Mouse (Mus musculus): ENCODE results near the gene Fam47e. TPM values are rescaled to one million over a fixed set of nuclear protein-coding genes. Genes with fewer than 3 reads are reported as not detected.

The Fam47e gene
- polyA plus RNA-seq, 1 experiment from 2014 or later, result not detected

DNA sequence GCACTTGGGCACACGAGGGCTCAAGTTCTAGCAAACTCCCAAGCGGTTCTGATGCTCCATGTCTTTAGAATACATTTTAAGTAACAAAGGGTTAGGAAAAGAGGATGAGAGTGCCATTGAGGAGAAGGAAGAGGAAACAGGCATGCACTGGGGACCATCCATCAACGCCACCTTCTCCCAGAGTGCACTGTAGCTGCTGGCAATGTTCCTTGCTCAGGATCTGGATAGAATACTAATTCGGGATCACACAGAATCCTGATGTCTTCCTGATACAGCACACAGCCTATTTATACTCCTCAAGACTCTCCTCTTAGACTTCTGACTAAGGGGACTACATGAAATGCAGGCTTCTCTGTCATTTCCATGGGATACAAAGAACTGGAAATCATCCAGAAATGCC lies 15.2 kb upstream of the Fam47e start:
- no peaks in the 10 kb centered on the region for H3K36me3 ChIP-seq (ENCODE audit: control insufficient read depth, insufficient read depth, low read length)
- H3K27ac ChIP-seq (ENCODE audit: low read depth, low read length), result no peak overlapping the region
- WGBS, result 82% methylated on average over 4 of the region's 4 CpGs
- H3K4me2 ChIP-seq (ENCODE audit: low read depth), result no peak overlapping the region
- H3K4me1 ChIP-seq (ENCODE audit: control insufficient read depth, insufficient read depth, low read length), result no peaks in the 10 kb centered on the region
- H3K27me3 ChIP-seq (ENCODE audit: control insufficient read depth, insufficient read depth, low read length), result no peaks in the 10 kb centered on the region
- H3K9ac ChIP-seq (ENCODE audit: low read length), result no peak overlapping the region
- DNase-seq (ENCODE audit: low spot score) (no peak), ATAC-seq (ENCODE audit: insufficient read depth, low FRiP score, low TSS enrichment) (no peak)
- H3K4me3 ChIP-seq (ENCODE audit: low read depth, low read length), result no peak overlapping the region
- no peaks in the 10 kb centered on the region for H3K9me3 ChIP-seq (ENCODE audit: control insufficient read depth, low read length)

DNA sequence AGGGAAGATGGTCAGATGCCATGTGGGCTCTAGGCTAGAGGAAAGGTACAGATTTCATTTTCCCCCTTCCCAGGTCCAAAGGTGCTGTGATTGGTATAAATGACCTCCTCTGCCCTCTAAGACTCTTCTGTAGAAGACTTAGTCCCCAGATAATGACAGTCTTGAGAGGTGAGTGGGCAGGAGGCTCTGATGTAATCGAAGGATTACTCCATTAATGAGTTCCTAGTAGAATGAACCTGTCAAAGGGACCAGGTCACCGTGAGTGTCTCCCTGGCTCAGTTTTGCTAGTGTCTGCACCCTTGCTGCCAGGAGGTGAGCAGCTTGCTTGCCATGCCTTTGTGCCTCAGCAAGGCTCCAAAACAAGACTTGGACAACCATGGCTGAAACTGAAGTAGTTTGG lies 2.3 kb upstream of the Fam47e start:
- H3K27me3 ChIP-seq (ENCODE audit: control insufficient read depth, insufficient read depth, low read length), result no peaks in the 10 kb centered on the region
- ATAC-seq (ENCODE audit: insufficient read depth, low FRiP score, low TSS enrichment), result no peak
- no peak overlapping the region for H3K9ac ChIP-seq (ENCODE audit: low read length)
- WGBS, result 88% methylated on average over 2 of the region's 2 CpGs
- no peaks in the 10 kb centered on the region for H3K36me3 ChIP-seq (ENCODE audit: control insufficient read depth, insufficient read depth, low read length)
- DNase-seq (ENCODE audit: low spot score), result no peak
- no peaks in the 10 kb centered on the region for H3K4me1 ChIP-seq (ENCODE audit: control insufficient read depth, insufficient read depth, low read length)
- H3K9me3 ChIP-seq (ENCODE audit: control insufficient read depth, low read length), result no peaks in the 10 kb centered on the region
- H3K4me2 ChIP-seq (ENCODE audit: low read depth), result no peak overlapping the region
- no peak overlapping the region for H3K27ac ChIP-seq (ENCODE audit: low read depth, low read length)
- no peak overlapping the region for H3K4me3 ChIP-seq (ENCODE audit: low read depth, low read length)

DNA sequence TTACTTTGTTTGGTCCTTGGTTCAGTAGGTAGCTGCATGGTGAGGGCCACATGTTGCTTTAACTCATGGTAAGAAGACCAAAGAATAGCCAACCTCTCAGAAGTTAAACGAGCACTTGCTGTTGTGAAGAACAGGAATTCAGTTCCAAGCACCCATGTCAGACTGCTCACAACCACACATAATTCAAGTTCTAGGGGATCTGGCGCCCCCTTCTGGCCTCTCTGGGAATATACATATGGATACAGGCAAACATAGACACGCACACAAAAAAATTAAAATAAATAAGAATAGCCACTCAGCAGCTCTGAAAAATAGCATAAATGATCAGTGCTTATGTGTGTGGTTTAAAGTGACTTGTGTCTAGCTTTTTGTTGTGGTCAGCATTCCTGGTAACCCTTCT lies 930 bp upstream of the Fam47e start:
- Histone ChIP-seq H3K27me3 (ENCODE audit: control insufficient read depth, insufficient read depth, low read length) (no peaks in the 10 kb centered on the region), H3K9me3 (ENCODE audit: control insufficient read depth, low read length) (no peaks in the 10 kb centered on the region)

DNA sequence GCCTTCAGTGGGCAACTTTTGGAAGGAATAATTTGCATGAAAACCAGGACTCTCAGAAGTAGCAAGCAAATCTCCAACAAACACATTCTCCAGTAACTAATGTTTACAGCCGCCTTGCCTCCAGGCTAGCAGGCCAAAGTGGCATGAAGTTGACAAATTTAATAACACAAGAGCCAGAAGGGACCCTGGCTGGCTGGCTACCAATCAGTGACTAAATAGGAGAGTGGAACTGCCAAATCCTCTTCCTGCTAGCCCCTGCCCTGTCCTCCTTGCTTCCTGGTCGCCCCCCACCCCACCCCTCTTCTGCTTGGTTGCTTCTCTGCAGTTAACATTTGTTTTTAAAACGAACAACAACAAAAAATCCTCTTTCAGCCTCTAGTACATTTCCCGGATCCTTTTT lies 426 bp upstream of the Fam47e start:
- no peaks in the 10 kb centered on the region for H3K27me3 ChIP-seq (ENCODE audit: control insufficient read depth, insufficient read depth, low read length)
- H3K4me2 ChIP-seq (ENCODE audit: low read depth), result no peak overlapping the region
- ATAC-seq (ENCODE audit: insufficient read depth, low FRiP score, low TSS enrichment), result no peak
- no peak overlapping the region for H3K4me3 ChIP-seq (ENCODE audit: low read depth, low read length)
- H3K9me3 ChIP-seq (ENCODE audit: control insufficient read depth, low read length), result no peaks in the 10 kb centered on the region
- no peak for DNase-seq (ENCODE audit: low spot score)
- no peak overlapping the region for H3K27ac ChIP-seq (ENCODE audit: low read depth, low read length)
- H3K36me3 ChIP-seq (ENCODE audit: control insufficient read depth, insufficient read depth, low read length), result no peaks in the 10 kb centered on the region
- H3K9ac ChIP-seq (ENCODE audit: low read length), result no peak overlapping the region
- no peaks in the 10 kb centered on the region for H3K4me1 ChIP-seq (ENCODE audit: control insufficient read depth, insufficient read depth, low read length)
- 83% methylated on average over 4 of the region's 4 CpGs for WGBS

More for the DNA sequence above, 930 bp upstream of the Fam47e start:
- 68% methylated on average over 3 of the region's 3 CpGs for WGBS
- Histone ChIP-seq H3K4me2 (ENCODE audit: low read depth) (no peak overlapping the region), H3K9ac (ENCODE audit: low read length) (no peak overlapping the region), H3K36me3 (ENCODE audit: control insufficient read depth, insufficient read depth, low read length) (no peaks in the 10 kb centered on the region), H3K27ac (ENCODE audit: low read depth, low read length) (no peak overlapping the region), H3K4me3 (ENCODE audit: low read depth, low read length) (no peak overlapping the region), H3K4me1 (ENCODE audit: control insufficient read depth, insufficient read depth, low read length) (no peaks in the 10 kb centered on the region)
- no peak for ATAC-seq (ENCODE audit: insufficient read depth, low FRiP score, low TSS enrichment)
- no peak for DNase-seq (ENCODE audit: low spot score)

DNA sequence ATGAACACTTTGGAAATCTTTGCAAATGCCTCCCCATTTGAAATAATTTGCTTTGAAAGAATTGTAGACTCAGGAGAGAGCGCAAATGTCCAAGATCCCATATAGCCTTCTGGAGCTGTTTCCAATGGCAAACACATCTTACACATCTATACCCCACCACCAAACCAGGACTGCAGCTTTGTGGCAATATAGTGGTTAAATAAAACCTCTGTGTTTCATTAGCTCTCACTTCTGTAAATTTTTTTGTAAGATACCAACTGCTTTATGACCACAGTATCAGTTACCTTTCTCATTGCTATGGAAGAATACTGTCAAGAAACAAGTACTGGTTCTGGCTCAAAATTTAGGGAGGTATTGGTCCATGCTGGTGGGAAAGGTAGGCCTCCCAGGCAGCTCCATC lies 1.0 kb downstream of the Fam47e start:
- WGBS, result 100% methylated on average over 1 of the region's 1 CpGs
- no peaks in the 10 kb centered on the region for H3K4me1 ChIP-seq (ENCODE audit: control insufficient read depth, insufficient read depth, low read length)
- H3K9ac ChIP-seq (ENCODE audit: low read length), result no peak overlapping the region
- DNase-seq (ENCODE audit: low spot score) (no peak), ATAC-seq (ENCODE audit: insufficient read depth, low FRiP score, low TSS enrichment) (no peak)
- H3K9me3 ChIP-seq (ENCODE audit: control insufficient read depth, low read length), result no peaks in the 10 kb centered on the region
- no peak overlapping the region for H3K4me3 ChIP-seq (ENCODE audit: low read depth, low read length)
- H3K4me2 ChIP-seq (ENCODE audit: low read depth), result no peak overlapping the region
- no peaks in the 10 kb centered on the region for H3K36me3 ChIP-seq (ENCODE audit: control insufficient read depth, insufficient read depth, low read length)
- H3K27ac ChIP-seq (ENCODE audit: low read depth, low read length), result no peak overlapping the region
- H3K27me3 ChIP-seq (ENCODE audit: control insufficient read depth, insufficient read depth, low read length), result no peaks in the 10 kb centered on the region

DNA sequence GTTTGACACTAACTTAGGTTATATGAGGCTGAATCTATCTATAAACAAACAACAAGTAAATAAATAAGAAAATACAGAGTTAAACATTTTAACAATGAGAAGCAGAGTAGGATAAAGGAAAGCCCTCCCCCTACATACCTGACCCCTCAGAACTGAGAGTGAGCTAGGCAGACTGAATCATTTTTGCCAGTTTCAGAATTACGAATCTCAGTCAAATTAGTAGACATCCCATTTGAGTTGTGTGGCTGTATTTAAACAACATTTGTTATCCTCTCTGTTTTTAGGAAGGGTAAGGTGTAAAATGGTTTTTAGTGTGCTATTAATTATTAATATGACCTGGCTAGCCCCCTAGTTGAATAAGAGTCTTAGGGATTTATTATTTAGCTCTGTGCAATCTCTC lies 2.6 kb downstream of the Fam47e start:
- Histone ChIP-seq H3K27ac (ENCODE audit: low read depth, low read length) (no peak overlapping the region), H3K4me1 (ENCODE audit: control insufficient read depth, insufficient read depth, low read length) (no peaks in the 10 kb centered on the region), H3K9me3 (ENCODE audit: control insufficient read depth, low read length) (no peaks in the 10 kb centered on the region), H3K4me2 (ENCODE audit: low read depth) (no peak overlapping the region), H3K27me3 (ENCODE audit: control insufficient read depth, insufficient read depth, low read length) (no peaks in the 10 kb centered on the region), H3K36me3 (ENCODE audit: control insufficient read depth, insufficient read depth, low read length) (no peaks in the 10 kb centered on the region), H3K4me3 (ENCODE audit: low read depth, low read length) (no peak overlapping the region), H3K9ac (ENCODE audit: low read length) (no peak overlapping the region)
- 90% methylated on average over 1 of the region's 1 CpGs for WGBS
- DNase-seq (ENCODE audit: low spot score) (no peak), ATAC-seq (ENCODE audit: insufficient read depth, low FRiP score, low TSS enrichment) (no peak)

DNA sequence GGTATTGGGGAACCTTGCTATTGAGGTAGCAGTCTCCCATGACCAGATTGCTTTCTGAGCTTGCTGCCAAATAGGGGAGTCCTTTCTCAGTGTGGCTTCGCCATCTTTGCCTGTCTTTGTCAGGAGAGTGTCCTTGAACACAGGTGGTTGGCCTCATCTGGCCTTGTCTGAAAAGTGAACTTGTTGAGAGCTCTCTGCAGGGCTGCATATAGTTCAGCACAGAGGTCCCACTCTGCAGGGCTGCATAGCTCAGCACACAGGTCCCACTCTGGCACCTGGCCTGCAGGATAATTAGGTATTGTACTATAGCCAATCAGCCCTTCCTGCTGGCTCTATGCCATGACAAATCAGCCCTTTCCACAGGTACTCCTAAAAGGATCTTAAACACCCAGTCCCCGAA lies 5.3 kb downstream of the Fam47e start:
- H3K36me3 ChIP-seq (ENCODE audit: control insufficient read depth, insufficient read depth, low read length), result no peaks in the 10 kb centered on the region
- WGBS, result 84% methylated on average over 2 of the region's 2 CpGs
- H3K27me3 ChIP-seq (ENCODE audit: control insufficient read depth, insufficient read depth, low read length), result no peaks in the 10 kb centered on the region
- H3K4me1 ChIP-seq (ENCODE audit: control insufficient read depth, insufficient read depth, low read length), result no peaks in the 10 kb centered on the region
- ATAC-seq (ENCODE audit: insufficient read depth, low FRiP score, low TSS enrichment), result no peak
- H3K9me3 ChIP-seq (ENCODE audit: control insufficient read depth, low read length), result no peaks in the 10 kb centered on the region
- no peak overlapping the region for H3K9ac ChIP-seq (ENCODE audit: low read length)
- H3K4me2 ChIP-seq (ENCODE audit: low read depth), result no peak overlapping the region
- no peak for DNase-seq (ENCODE audit: low spot score)
- no peak overlapping the region for H3K4me3 ChIP-seq (ENCODE audit: low read depth, low read length)
- no peak overlapping the region for H3K27ac ChIP-seq (ENCODE audit: low read depth, low read length)

DNA sequence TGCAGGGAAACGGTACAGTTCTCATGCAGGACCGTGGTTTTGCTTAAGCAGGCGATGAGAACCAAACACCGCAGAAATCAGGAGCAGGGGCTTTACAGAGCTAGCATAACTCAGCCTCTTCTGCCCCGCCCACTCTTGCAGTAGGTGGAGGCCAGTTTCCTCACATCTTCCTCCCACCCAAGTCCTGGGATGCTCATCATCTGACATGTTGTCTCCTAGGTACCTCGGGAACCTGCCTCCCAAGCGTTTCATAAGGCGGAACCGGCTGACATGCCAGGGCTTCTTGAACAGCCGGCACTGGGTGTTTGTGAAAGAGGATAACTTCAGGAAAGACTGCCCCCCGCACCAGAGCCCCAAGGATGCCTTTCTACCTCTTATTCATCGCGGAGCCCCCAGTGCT lies 7.1 kb downstream of the Fam47e start:
- Histone ChIP-seq H3K36me3 (ENCODE audit: control insufficient read depth, insufficient read depth, low read length) (no peaks in the 10 kb centered on the region), H3K4me2 (ENCODE audit: low read depth) (no peak overlapping the region), H3K4me1 (ENCODE audit: control insufficient read depth, insufficient read depth, low read length) (no peaks in the 10 kb centered on the region), H3K4me3 (ENCODE audit: low read depth, low read length) (no peak overlapping the region), H3K27me3 (ENCODE audit: control insufficient read depth, insufficient read depth, low read length) (no peaks in the 10 kb centered on the region), H3K27ac (ENCODE audit: low read depth, low read length) (no peak overlapping the region), H3K9ac (ENCODE audit: low read length) (no peak overlapping the region), H3K9me3 (ENCODE audit: control insufficient read depth, low read length) (no peaks in the 10 kb centered on the region)
- WGBS, result 84% methylated on average over 13 of the region's 13 CpGs
- DNase-seq (ENCODE audit: low spot score), result no peak
- ATAC-seq (ENCODE audit: insufficient read depth, low FRiP score, low TSS enrichment), result no peak

DNA sequence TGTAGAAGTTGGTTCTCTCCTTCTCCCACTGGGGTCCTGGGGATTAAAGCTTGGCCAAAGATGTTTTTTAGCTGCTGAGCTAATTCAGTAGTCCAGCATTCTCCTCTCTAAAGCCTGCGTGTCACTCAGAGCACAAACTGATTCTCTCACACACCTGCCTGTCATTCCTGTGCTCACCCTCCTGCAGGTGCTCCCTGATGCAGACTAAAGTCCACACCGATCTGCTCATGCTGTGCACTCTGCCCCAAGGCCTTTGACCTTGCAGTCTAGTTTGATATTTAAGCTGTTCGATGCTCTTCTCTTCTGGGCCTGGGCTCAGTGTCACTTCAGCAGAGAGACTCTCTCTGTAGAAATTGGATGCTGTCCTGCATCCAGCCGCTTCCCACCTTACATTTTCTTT lies 16.4 kb downstream of the Fam47e start:
- Histone ChIP-seq H3K9me3 (ENCODE audit: control insufficient read depth, low read length) (no peaks in the 10 kb centered on the region), H3K4me1 (ENCODE audit: control insufficient read depth, insufficient read depth, low read length) (no peaks in the 10 kb centered on the region), H3K4me2 (ENCODE audit: low read depth) (no peak overlapping the region), H3K27ac (ENCODE audit: low read depth, low read length) (no peak overlapping the region), H3K36me3 (ENCODE audit: control insufficient read depth, insufficient read depth, low read length) (no peaks in the 10 kb centered on the region), H3K4me3 (ENCODE audit: low read depth, low read length) (no peak overlapping the region), H3K27me3 (ENCODE audit: control insufficient read depth, insufficient read depth, low read length) (no peaks in the 10 kb centered on the region), H3K9ac (ENCODE audit: low read length) (no peak overlapping the region)
- ATAC-seq (ENCODE audit: insufficient read depth, low FRiP score, low TSS enrichment) (no peak), DNase-seq (ENCODE audit: low spot score) (no peak)
- WGBS, result 87% methylated on average over 4 of the region's 4 CpGs
